Mouse (Mus musculus): ENCODE results near the gene Apbb2. TPM values are rescaled to one million over a fixed set of nuclear protein-coding genes. Genes with fewer than 3 reads are reported as not detected.

The Apbb2 gene
- total RNA-seq, 2 experiments from 2014 or later = 47.3 to 60.3 TPM

GRCm38 (mm10) chr5:66516311-66516710 is 102.3 kb downstream of the Apbb2 start:
- no peak for DNase-seq

- no peak for DNase-seq
Observed at GRCm38 (mm10) chr5:66515271-66515670, 103.3 kb downstream of the Apbb2 start.

- no peak for DNase-seq
Observed at GRCm38 (mm10) chr5:66514659-66515058, 103.9 kb downstream of the Apbb2 start.

DNA sequence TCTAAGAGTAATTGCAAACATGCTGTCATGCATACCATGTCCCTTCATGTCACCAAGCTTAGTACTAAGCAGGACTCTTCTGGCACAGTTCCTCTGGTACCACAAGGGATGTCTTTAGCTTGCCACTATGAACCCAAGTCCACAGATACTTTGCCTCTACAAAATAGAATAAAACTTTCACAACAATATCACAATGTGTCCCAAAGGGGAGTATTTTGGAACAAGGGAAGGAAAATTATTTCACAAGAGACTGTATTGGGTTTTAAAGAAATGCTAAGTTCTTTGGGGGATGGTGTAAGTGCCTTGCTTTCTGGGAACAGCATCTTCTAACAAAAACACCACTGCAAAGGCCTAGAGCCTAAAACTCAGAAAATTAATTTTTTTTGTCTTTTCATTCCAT is 105.2 kb downstream of the Apbb2 start:
- DNase-seq = no peak

GRCm38 (mm10) chr5:66512519-66512918 is 106.1 kb downstream of the Apbb2 start:
- DNase-seq = no peak

GRCm38 (mm10) chr5:66510716-66511115 is 107.9 kb downstream of the Apbb2 start:
- DNase-seq = no peak

- no peak for DNase-seq
Observed at GRCm38 (mm10) chr5:66509151-66509550, 109.4 kb downstream of the Apbb2 start.

DNA sequence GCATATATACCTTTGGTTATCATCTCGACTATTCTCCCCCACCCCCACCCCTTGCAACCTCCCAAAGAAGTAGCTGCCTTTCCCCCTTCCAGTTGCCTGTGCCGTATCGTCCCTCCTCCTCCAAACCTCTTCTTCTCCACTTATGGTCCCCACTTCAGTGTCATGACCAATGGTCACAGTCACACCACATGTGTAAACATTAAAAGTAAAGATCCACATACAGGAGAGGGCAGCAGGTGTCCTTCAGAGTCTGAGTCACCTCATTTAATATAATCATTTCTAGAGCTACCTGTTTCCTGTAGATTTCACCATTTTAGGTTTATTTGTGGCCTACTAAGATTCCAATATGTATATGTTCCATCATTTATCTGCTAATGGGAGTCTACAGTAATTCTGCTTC is 113.0 kb downstream of the Apbb2 start:
- DNase-seq = no peak

DNA sequence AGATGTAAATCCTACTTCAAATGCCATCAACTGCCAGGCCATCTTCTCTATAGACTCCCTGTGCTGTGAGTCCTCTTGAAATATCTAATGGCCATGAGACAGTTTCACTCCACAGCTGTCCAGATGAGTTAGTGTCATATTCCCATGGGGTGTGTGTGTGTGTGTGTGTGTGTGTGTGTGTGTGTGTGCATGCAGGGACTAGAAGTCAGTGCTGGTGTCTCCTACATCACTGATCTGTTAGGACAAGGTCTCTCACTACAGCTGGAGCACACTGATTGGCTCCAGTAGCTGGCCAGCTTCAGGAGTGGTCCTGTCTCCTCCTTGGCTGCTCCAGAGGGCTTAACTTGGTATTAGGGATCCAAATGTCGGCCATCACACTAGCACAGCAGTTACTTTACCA is 113.5 kb downstream of the Apbb2 start:
- no peak for DNase-seq

DNA sequence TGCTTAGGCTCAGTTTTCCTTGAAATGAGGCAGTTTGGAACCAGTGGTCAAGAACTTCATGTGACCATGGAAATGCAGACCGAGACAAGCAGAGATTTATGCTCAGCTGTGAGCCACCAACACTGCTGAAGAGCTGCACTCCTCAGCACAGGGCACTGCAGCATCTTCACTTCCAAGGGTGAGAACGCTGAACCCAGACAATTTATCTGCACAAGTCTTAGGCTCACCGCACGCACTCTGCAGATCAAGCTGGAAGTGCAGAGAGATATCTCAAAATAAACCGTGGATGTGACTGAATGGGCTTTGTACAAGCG is 114.2 kb downstream of the Apbb2 start:
- DNase-seq = no peak

- no peak for DNase-seq
Observed at GRCm38 (mm10) chr5:66503557-66504433, 114.8 kb downstream of the Apbb2 start.

GRCm38 (mm10) chr5:66503033-66503432 is 115.6 kb downstream of the Apbb2 start:
- no peak for DNase-seq

GRCm38 (mm10) chr5:66499621-66500020 is 119.0 kb downstream of the Apbb2 start:
- no peak for DNase-seq

GRCm38 (mm10) chr5:66498140-66498539 is 120.4 kb downstream of the Apbb2 start:
- no peak for DNase-seq

DNA sequence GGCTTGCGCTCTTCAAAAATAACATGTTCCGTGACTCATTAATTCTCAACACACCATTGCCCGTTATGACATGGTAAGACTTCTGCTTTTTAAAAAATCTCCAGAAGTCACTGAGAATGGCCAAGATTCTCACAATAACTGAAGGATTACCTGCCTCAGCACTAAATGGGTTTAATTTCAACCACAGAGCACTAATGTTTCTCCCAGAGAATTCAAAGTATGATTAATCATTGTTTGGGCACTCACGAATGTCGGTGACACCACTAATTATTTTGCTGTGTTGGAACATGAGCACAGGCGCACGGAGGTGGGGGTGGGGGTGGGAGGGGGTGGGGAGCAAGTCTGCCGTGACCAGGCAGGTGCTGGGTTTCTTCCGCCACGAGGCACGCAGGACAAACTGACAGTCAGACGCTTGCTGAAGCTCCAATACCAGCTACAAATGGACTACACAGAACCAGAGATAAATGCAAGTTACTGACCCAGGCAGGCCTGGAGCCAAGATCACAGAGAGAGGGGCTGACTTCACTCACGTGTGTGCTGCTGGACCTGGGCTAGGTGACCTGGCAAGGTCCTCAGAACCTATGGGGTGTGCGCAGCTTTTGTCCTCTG is 121.0 kb downstream of the Apbb2 start:
- no peak for DNase-seq

GRCm38 (mm10) chr5:66496881-66497360 is 121.7 kb downstream of the Apbb2 start:
- no peak for DNase-seq

GRCm38 (mm10) chr5:66494651-66495050 is 123.9 kb downstream of the Apbb2 start:
- DNase-seq = no peak

- DNase-seq = no peak
Observed at GRCm38 (mm10) chr5:66492563-66492960, 126.0 kb downstream of the Apbb2 start.

DNA sequence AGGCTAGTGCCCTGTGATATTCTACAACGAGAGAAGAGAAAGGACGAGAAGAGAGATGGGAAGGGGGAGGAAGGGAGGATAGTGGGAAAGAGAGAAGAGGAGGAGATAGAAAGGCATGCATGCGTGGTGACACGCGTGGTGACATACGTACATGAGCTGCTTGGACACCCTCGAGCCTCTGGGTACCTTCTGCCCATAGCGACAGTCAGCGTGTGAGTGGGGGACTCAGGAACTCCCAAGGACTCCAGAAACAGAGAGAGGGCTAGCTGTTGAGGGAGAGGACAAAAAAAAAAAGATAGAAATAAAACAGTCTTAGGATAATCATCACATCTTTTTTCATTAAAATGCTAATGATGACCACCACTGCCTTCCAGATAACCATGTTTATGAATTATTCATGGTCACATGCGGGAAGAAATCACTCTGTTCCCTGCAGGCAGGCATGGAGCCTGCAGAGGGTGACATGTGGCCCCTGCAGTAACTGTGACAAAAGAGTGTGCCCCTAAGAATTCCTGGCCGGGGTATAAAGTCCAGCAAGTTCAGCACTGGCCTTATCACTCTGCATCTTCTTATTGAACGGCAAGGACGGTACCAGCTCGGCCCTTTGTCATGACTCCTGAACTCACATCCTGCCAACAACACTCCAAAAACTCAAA is 126.5 kb downstream of the Apbb2 start:
- no peak for DNase-seq

DNA sequence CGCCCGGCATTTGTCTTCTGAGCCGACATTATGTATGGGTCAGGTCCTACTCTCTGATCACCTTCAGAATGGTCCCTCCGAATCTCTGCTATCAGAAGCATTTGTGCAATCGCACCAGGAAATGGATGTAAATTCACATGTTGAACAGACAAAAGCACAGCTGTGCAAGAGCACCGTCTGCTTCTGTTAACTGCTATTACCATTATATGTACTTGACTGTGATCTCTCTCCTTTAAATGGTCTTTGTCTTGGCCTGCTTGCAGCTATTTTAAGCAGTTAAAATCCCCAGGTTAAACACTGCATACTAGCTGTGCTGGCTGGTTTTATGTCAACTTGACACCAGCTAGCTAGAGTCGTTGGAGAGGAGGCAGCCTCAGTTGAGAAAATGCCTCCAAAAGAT is 132.6 kb downstream of the Apbb2 start:
- DNase-seq = no peak

- DNase-seq = no peak
Observed at GRCm38 (mm10) chr5:66476266-66476665, 142.3 kb downstream of the Apbb2 start.

DNA sequence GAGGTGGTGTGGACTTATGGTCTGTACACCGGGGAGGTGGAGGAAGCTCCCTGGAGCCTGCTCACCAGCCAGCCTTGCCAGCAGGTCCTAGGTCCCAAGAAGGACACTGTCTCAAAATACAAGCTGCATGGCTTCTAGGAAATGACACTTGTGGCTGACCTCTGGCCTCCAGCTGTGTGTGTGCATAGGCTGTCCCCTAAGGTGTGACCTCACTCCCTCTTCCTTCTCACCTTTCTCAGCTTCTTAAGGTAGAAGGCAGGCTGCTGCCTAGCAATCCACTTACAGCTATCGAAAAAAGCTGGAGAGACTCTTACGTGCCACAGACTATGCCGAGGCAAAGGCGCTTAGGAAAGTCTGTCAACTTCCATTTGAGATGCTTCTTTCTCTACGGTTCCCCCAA is 142.8 kb downstream of the Apbb2 start:
- no peak for DNase-seq

GRCm38 (mm10) chr5:66474153-66474552 is 144.4 kb downstream of the Apbb2 start:
- DNase-seq = no peak

Data from adrenal gland, postnatal 10 days (tissue).